Mouse (Mus musculus) C2C12 (cell line): Measurements from ENCODE around the gene Ddah2.

Experiments
- CTCF ChIP-seq: IDR thresholded peaks from one replicate; pipeline ENCODE4 v1.5.1; 2011; ENCODE audit not compliant: control insufficient read depth, insufficient read depth, insufficient read length
- USF1 ChIP-seq: IDR thresholded peaks from one replicate; pipeline ENCODE4 v1.6.1; 2011; ENCODE audit warnings: low read depth, mild to moderate bottlenecking, control low read depth, moderate library complexity

DNA sequence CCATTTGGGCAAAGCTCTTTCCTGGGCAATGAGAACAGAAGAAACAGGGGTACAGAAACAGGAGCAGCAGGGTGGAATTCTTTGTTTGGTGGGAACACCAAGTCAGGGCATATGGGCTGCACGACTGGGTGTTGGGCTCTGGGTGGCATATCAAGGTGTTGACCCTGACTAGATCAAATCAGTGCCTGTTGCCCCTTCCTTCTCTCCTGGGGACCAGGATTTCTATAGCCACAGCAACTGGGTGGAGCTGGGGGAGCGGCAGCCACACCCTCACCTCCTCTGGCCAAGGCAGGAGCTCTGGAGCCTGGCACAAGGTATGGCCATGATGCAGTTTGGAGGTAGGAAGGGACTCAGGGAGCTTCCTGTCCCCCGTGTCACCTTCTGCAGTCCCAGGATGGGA, 40.7 kb upstream of the Ddah2 start:
- TF ChIP-seq CTCF (no peak), USF1 (no peak)
